In genomic region chr17:51043869-51044268, GRCm38 (mm10) we compare ENCODE assay signal across 16 mouse cellular contexts.
"Had no signal": no experiment of that assay in that cellular context is flagged by ENCODE, and none has a peak within 500 bp of the region (broad histone marks: within the 10 kb centered on the region; RNA-seq: fewer than 3 reads in every experiment).

No protein-coding gene starts in this region.

- DNase-seq: kidney, adult 2 months; kidney, postnatal 36 days; liver, postnatal 0 days; midbrain, embryonic 14.5 days; retina, postnatal 1 day; right cerebral cortex, postnatal 4 days; spleen, adult 18-20 months; thymus, postnatal 14 days had no signal

- H3K4me1 ChIP-seq: intestine, embryonic 15.5 days; limb, embryonic 10.5 days; lung, embryonic 15.5 days; midbrain, embryonic 10.5 days; neural tube, embryonic 12.5 days had no signal

- ATAC-seq: intestine, embryonic 15.5 days; liver, postnatal 0 days had no signal

- H3K9me3 ChIP-seq: intestine, embryonic 15.5 days; limb, embryonic 10.5 days; lung, embryonic 15.5 days; midbrain, embryonic 10.5 days; neural tube, embryonic 12.5 days had no signal

- H3K27me3 ChIP-seq: intestine, embryonic 15.5 days; lung, embryonic 15.5 days; neural tube, embryonic 12.5 days had no signal

- H3K9ac ChIP-seq: intestine, embryonic 15.5 days; liver, postnatal 0 days; lung, embryonic 15.5 days; neural tube, embryonic 12.5 days had no signal

- H3K4me3 ChIP-seq: intestine, embryonic 15.5 days; left cerebral cortex, adult 2 months; limb, embryonic 10.5 days; lung, embryonic 15.5 days; midbrain, embryonic 10.5 days; neural tube, embryonic 12.5 days had no signal

- H3K36me3 ChIP-seq: intestine, embryonic 15.5 days; limb, embryonic 10.5 days; lung, embryonic 15.5 days; midbrain, embryonic 10.5 days; neural tube, embryonic 12.5 days had no signal

- H3K4me2 ChIP-seq: intestine, embryonic 15.5 days; liver, embryonic 11.5 days; lung, embryonic 15.5 days; neural tube, embryonic 12.5 days had no signal

- H3K27ac ChIP-seq: intestine, embryonic 15.5 days; left cerebral cortex, adult 2 months; limb, embryonic 10.5 days; lung, embryonic 15.5 days; midbrain, embryonic 10.5 days; neural tube, embryonic 12.5 days; stomach, postnatal 0 days had no signal
